Mouse (Mus musculus) G1E (cell line): ENCODE measurements around the gene Shb. TPM values are rescaled to one million over a fixed set of nuclear protein-coding genes. Genes with fewer than 3 reads are reported as not detected.

ENCODE experiments used
- ATAC-seq: 2 replicates; pipeline ENCODE4 v1.8.0; 2016; ENCODE audit warnings: mild to moderate bottlenecking; ENCODE audit not compliant: insufficient number of reproducible peaks, poor library complexity, low FRiP score, severe bottlenecking; ENCODE audit errors: extremely low read depth
- DNase-seq: peaks from one replicate; pipeline ENCODE4 v3.0.0; 2012; ENCODE audit warnings: low spot score
- H3K27me3 ChIP-seq: 2 replicates; pipeline ENCODE4 v1.6.1; 2012; ENCODE audit warnings: mild to moderate bottlenecking, low read length, inconsistent platforms; ENCODE audit not compliant: insufficient read depth
- H3K36me3 ChIP-seq: replicated peaks from 2 replicates; pipeline ENCODE3; 2012; ENCODE audit warnings: mild to moderate bottlenecking, inconsistent platforms
- H3K4me1 ChIP-seq: 2 replicates; pipeline ENCODE4 v1.6.1; 2012; ENCODE audit warnings: low read depth, low read length, inconsistent platforms, mixed read lengths; ENCODE audit not compliant: insufficient read depth
- H3K4me3 ChIP-seq: 2 replicates; pipeline ENCODE4 v1.5.1; 2012; ENCODE audit warnings: low read depth, mild to moderate bottlenecking, inconsistent platforms, low read length, moderate library complexity, mixed read lengths
- H3K9me3 ChIP-seq: replicated peaks from 2 replicates; pipeline ENCODE4 v1.6.1; 2012; ENCODE audit warnings: inconsistent platforms
- CTCF ChIP-seq: IDR thresholded peaks from 2 replicates; pipeline ENCODE4 v1.5.1; 2012; ENCODE audit warnings: low read depth, low read length, inconsistent platforms, mixed read lengths
- GATA1 ChIP-seq: IDR thresholded peaks from 2 replicates; pipeline ENCODE4 v1.6.1; 2012; ENCODE audit warnings: borderline replicate concordance, low read length, inconsistent platforms, mixed read lengths
- GATA2 ChIP-seq: IDR thresholded peaks from 2 replicates; pipeline ENCODE4 v1.6.1; 2012; ENCODE audit warnings: low read depth, low read length, inconsistent platforms, borderline replicate concordance
- POLR2AphosphoS5 ChIP-seq: IDR thresholded peaks from 2 replicates; pipeline ENCODE4 v1.6.1; 2012; ENCODE audit warnings: low read depth, low read length, inconsistent platforms; ENCODE audit not compliant: insufficient replicate concordance
- TAL1 ChIP-seq: conservative IDR thresholded peaks from 2 replicates; pipeline ENCODE4 v1.6.1; 2012; ENCODE audit warnings: low read depth, low read length, inconsistent platforms, mixed read lengths
- polyA plus RNA-seq: library from polyadenylated mRNA; stranded (reverse); fragments of >175 nt; gene quantifications from 2 replicates; pipeline ENCODE4 v1.2.3, GENCODE M21; 2012
- total RNA-seq, 2 experiments: library from RNA; stranded (forward) in 1 of 2; stranded (reverse) in 1 of 2; fragments of 200-1000 nt in 1 of 2; fragments of >200 nt in 1 of 2; fragmentation: Nextera tagmentation in 1 of 2; gene quantifications; 2 replicates each; pipeline ENCODE4 v1.2.3; 2014 to 2017

Shb gene
- total and polyA plus RNA-seq, 3 experiments = not detected

GRCm38 (mm10) chr4:45449012-45449411 lies 83.3 kb downstream of the Shb start:
- no peak overlapping the region for H3K4me3 ChIP-seq
- ATAC-seq = no peak
- peaks cover 38% of the 10 kb centered on the region for H3K27me3 ChIP-seq
- no peaks in the 10 kb centered on the region for H3K36me3 ChIP-seq
- H3K4me1 ChIP-seq = peaks cover 6% of the 10 kb centered on the region; the same call in 1 of the 2 replicates
- TF ChIP-seq GATA2 (no peak), TAL1 (no peak), GATA1 (no peak), CTCF (no peak), POLR2AphosphoS5 (no peak)
- no peak for DNase-seq
- no peaks in the 10 kb centered on the region for H3K9me3 ChIP-seq

- no peaks in the 10 kb centered on the region for H3K9me3 ChIP-seq
- peaks cover 40% of the 10 kb centered on the region for H3K27me3 ChIP-seq
- no peak for ATAC-seq
- peaks cover 6% of the 10 kb centered on the region; the same call in 1 of the 2 replicates for H3K4me1 ChIP-seq
- no peak overlapping the region for H3K4me3 ChIP-seq
- no peak for TF ChIP-seq TAL1
- no peak for TF ChIP-seq GATA1
- TF ChIP-seq GATA2 = no peak
- no peak for TF ChIP-seq POLR2AphosphoS5
- no peak for TF ChIP-seq CTCF
- H3K36me3 ChIP-seq = no peaks in the 10 kb centered on the region
- no peak for DNase-seq
These were observed 83.8 kb downstream of the Shb start for GRCm38 (mm10) chr4:45448481-45448880.

- no peak for TF ChIP-seq TAL1
- TF ChIP-seq GATA1 = no peak
- no peak for TF ChIP-seq POLR2AphosphoS5
- TF ChIP-seq GATA2 = no peak
- no peak for TF ChIP-seq CTCF
- Histone ChIP-seq H3K36me3 (no peaks in the 10 kb centered on the region), H3K4me3 (no peak overlapping the region), H3K4me1 (no peaks in the 10 kb centered on the region; the same call in 1 of the 2 replicates), H3K27me3 (peaks cover 47% of the 10 kb centered on the region), H3K9me3 (no peaks in the 10 kb centered on the region)
- DNase-seq (no peak), ATAC-seq (no peak)
These were observed 85.1 kb downstream of the Shb start for GRCm38 (mm10) chr4:45447196-45447595.

GRCm38 (mm10) chr4:45445235-45445634 lies 87.0 kb downstream of the Shb start:
- H3K36me3 ChIP-seq = no peaks in the 10 kb centered on the region
- no peak overlapping the region for H3K4me3 ChIP-seq
- DNase-seq (no peak), ATAC-seq (no peak)
- H3K4me1 ChIP-seq = no peaks in the 10 kb centered on the region
- peaks cover 38% of the 10 kb centered on the region for H3K27me3 ChIP-seq
- TF ChIP-seq CTCF (no peak), GATA1 (no peak), TAL1 (no peak), POLR2AphosphoS5 (no peak), GATA2 (no peak)
- no peaks in the 10 kb centered on the region for H3K9me3 ChIP-seq

GRCm38 (mm10) chr4:45444813-45445212 lies 87.5 kb downstream of the Shb start:
- Histone ChIP-seq H3K36me3 (no peaks in the 10 kb centered on the region), H3K4me3 (no peak overlapping the region), H3K4me1 (no peaks in the 10 kb centered on the region), H3K27me3 (peaks cover 38% of the 10 kb centered on the region), H3K9me3 (no peaks in the 10 kb centered on the region)
- DNase-seq (no peak), ATAC-seq (no peak)
- TF ChIP-seq TAL1 = no peak
- TF ChIP-seq CTCF = no peak
- TF ChIP-seq POLR2AphosphoS5 = no peak
- TF ChIP-seq GATA1 = no peak
- no peak for TF ChIP-seq GATA2

GRCm38 (mm10) chr4:45443652-45444051 lies 88.6 kb downstream of the Shb start:
- DNase-seq = no peak
- no peak for ATAC-seq
- H3K4me3 ChIP-seq = no peak overlapping the region
- H3K36me3 ChIP-seq = no peaks in the 10 kb centered on the region
- TF ChIP-seq POLR2AphosphoS5 = no peak
- TF ChIP-seq GATA2 = no peak
- TF ChIP-seq GATA1 = no peak
- TF ChIP-seq TAL1 = no peak
- no peak for TF ChIP-seq CTCF
- H3K9me3 ChIP-seq = no peaks in the 10 kb centered on the region
- no peaks in the 10 kb centered on the region for H3K4me1 ChIP-seq
- peaks cover 39% of the 10 kb centered on the region for H3K27me3 ChIP-seq

- Histone ChIP-seq H3K27me3 (peaks cover 44% of the 10 kb centered on the region), H3K9me3 (no peaks in the 10 kb centered on the region), H3K4me1 (no peaks in the 10 kb centered on the region), H3K4me3 (no peak overlapping the region), H3K36me3 (no peaks in the 10 kb centered on the region)
- ATAC-seq (no peak), DNase-seq (no peak)
- no peak for TF ChIP-seq POLR2AphosphoS5
- TF ChIP-seq GATA1 = no peak
- TF ChIP-seq CTCF = no peak
- no peak for TF ChIP-seq GATA2
- no peak for TF ChIP-seq TAL1
These were observed 90.0 kb downstream of the Shb start for GRCm38 (mm10) chr4:45442237-45442636.
